Mouse (Mus musculus): ENCODE data around the gene Adh6a.
"Not testable (repeated sequence)": the region's sequence is repeated elsewhere in the genome, so short reads cannot be mapped to it uniquely, and the experiment has no call there.

Gene Adh6a

GRCm38 (mm10) chr3:138325001-138325400, 11.9 kb downstream of the Adh6a start:
- DNase-seq (ENCODE audit: low read depth, low spot score): no peak

GRCm38 (mm10) chr3:138325466-138325865, 12.4 kb downstream of the Adh6a start:
- no peak for DNase-seq (ENCODE audit: low read depth, low spot score)

- DNase-seq (ENCODE audit: low read depth, low spot score): peak; percentile 41
Observed at GRCm38 (mm10) chr3:138333910-138334309, 20.8 kb downstream of the Adh6a start.

GRCm38 (mm10) chr3:138334320-138334719, 21.2 kb downstream of the Adh6a start:
- peak; percentile 64 for DNase-seq (ENCODE audit: low read depth, low spot score)

- DNase-seq (ENCODE audit: low read depth, low spot score): no peak
Observed at GRCm38 (mm10) chr3:138335566-138335965, 22.5 kb downstream of the Adh6a start.

- DNase-seq (ENCODE audit: low read depth, low spot score): no peak
Observed at GRCm38 (mm10) chr3:138336104-138336754, 23.1 kb downstream of the Adh6a start.

GRCm38 (mm10) chr3:138341471-138341870, 28.4 kb downstream of the Adh6a start, which contains the start of gene Adh6b:
TSS of gene Adh6b (plus strand) at chr3:138341775.
- no peak for DNase-seq (ENCODE audit: low read depth, low spot score)

- DNase-seq (ENCODE audit: low read depth, low spot score): no peak
Observed at GRCm38 (mm10) chr3:138347041-138347440, 34.0 kb downstream of the Adh6a start.

- DNase-seq (ENCODE audit: low read depth, low spot score): no peak
Observed at GRCm38 (mm10) chr3:138352012-138352809, 39.1 kb downstream of the Adh6a start.

- no peak for DNase-seq (ENCODE audit: low read depth, low spot score)
Observed at GRCm38 (mm10) chr3:138358856-138359255, 45.8 kb downstream of the Adh6a start.

GRCm38 (mm10) chr3:138360721-138361120, 47.6 kb downstream of the Adh6a start:
- no peak for DNase-seq (ENCODE audit: low read depth, low spot score)

- no peak for DNase-seq (ENCODE audit: low read depth, low spot score)
Observed at GRCm38 (mm10) chr3:138362920-138363319, 49.8 kb downstream of the Adh6a start.

GRCm38 (mm10) chr3:138366181-138366580, 53.1 kb downstream of the Adh6a start:
- no peak for DNase-seq (ENCODE audit: low read depth, low spot score)

- no peak for DNase-seq (ENCODE audit: low read depth, low spot score)
Observed at GRCm38 (mm10) chr3:138369546-138369945, 56.5 kb downstream of the Adh6a start.

GRCm38 (mm10) chr3:138370289-138370688, 57.2 kb downstream of the Adh6a start:
- not testable (repeated sequence) for DNase-seq (ENCODE audit: low read depth, low spot score)

GRCm38 (mm10) chr3:138373920-138374319, 60.8 kb downstream of the Adh6a start:
- DNase-seq (ENCODE audit: low read depth, low spot score): no peak

GRCm38 (mm10) chr3:138375148-138375547, 62.1 kb downstream of the Adh6a start:
- no peak for DNase-seq (ENCODE audit: low read depth, low spot score)
